20 mouse cellular contexts compared by ENCODE assay signal in the genomic region with DNA sequence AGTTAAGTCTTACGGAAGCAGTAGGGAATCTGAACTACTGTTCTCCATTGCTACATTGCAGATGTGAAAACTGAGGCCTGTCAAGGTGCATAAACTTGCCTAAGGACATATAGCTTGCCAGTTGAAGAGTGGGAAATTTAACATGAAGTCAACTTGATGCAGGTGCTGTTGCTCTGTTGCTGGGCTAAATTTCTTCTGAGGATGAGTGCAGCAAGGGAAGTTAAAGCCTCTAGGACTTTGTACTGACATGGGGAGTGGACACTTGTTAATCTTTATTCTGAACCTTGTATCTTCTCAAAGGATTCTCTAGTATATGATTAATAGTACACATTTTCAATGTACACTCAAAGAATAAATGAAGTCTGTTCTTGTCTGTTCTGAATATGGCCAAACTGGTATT. TPM values are rescaled to one million over a fixed set of nuclear protein-coding genes. Genes with fewer than 3 reads are reported as not detected.
A peak's percentile ranks its signal among the peaks of the same experiment; 100 is the strongest.
DNase-seq lines count a peak whose midpoint lies in the region; ATAC-seq and TF ChIP-seq lines count a peak whose summit lies in the region.
"Had no signal": no experiment of that assay in that cellular context is flagged by ENCODE, and none has a peak within 500 bp of the region (broad histone marks: within the 10 kb centered on the region; RNA-seq: fewer than 3 reads in every experiment).

No protein-coding gene starts in this region.

- no peaks in the 10 kb centered on the region for H3K36me3 ChIP-seq in kidney, postnatal 0 days (ENCODE audit: insufficient read depth, low read length)
- H3K36me3 ChIP-seq: embryonic facial prominence, embryonic 13.5 days; heart, embryonic 12.5 days; hindbrain, embryonic 10.5 days had no signal

- peak; percentile 80 for ATAC-seq in kidney, postnatal 0 days (replicated peaks; ENCODE audit: low FRiP score, low read depth)
- ATAC-seq: forebrain, embryonic 13.5 days; forebrain, postnatal 0 days had no signal

- H3K9me3 ChIP-seq in kidney, postnatal 0 days (replicated peaks; ENCODE audit: low read length): no peaks in the 10 kb centered on the region
- H3K9me3 ChIP-seq: embryonic facial prominence, embryonic 13.5 days; forebrain, embryonic 13.5 days; heart, embryonic 12.5 days; hindbrain, embryonic 10.5 days had no signal

- no peak overlapping the region for H3K4me3 ChIP-seq in kidney, postnatal 0 days (replicated peaks; ENCODE audit: low read depth, low read length)
- H3K4me3 ChIP-seq: embryonic facial prominence, embryonic 13.5 days; forebrain, embryonic 13.5 days; heart, adult 2 months; heart, embryonic 12.5 days; hindbrain, embryonic 10.5 days had no signal

- no peak overlapping the region for H3K9ac ChIP-seq in kidney, postnatal 0 days (ENCODE audit: low read depth, low read length)
- H3K9ac ChIP-seq: embryonic facial prominence, embryonic 13.5 days; forebrain, embryonic 13.5 days; forebrain, postnatal 0 days; heart, embryonic 12.5 days had no signal

- H3K4me1 ChIP-seq in kidney, postnatal 0 days (replicated peaks; ENCODE audit: insufficient read depth, low read length): no peaks in the 10 kb centered on the region
- H3K4me1 ChIP-seq: heart, embryonic 12.5 days; hindbrain, embryonic 10.5 days had no signal

- TF ChIP-seq CTCF in kidney, postnatal 0 days (IDR thresholded peaks at IDR 0.05; ENCODE audit: low read depth): no peak

- 84% methylated on average over 1 of the region's 1 CpGs for WGBS in kidney, postnatal 0 days

- 0 out of 2 replicates have a peak overlapping the region, but pooled peaks have one; percentile 20 for H3K27ac ChIP-seq in kidney, postnatal 0 days
- H3K27ac ChIP-seq: embryonic facial prominence, embryonic 13.5 days; forebrain, embryonic 13.5 days; heart, adult 2 months; hindbrain, embryonic 10.5 days had no signal

- DNase-seq in kidney, adult 11 months: peak; percentile 23
- DNase-seq in kidney, postnatal 4 days: no peak
- peak; percentile 39 to 41 for DNase-seq in kidney, adult 8-10 months
- DNase-seq in kidney, postnatal 0 days (ENCODE audit: low spot score): no peak
- DNase-seq in kidney, postnatal 36 days: peak; percentile 41 to 44
- no peak for DNase-seq in adrenal gland, adult (ENCODE audit: inconsistent age in 2 of 2, low spot score in 1 of 2)
- DNase-seq in ovary, adult 18-20 months (ENCODE audit: low spot score): no peak
- no peak for DNase-seq in spleen, postnatal 4 days (ENCODE audit: low spot score in 2 of 2)
- DNase-seq: adrenal gland, adult 2 months; adrenal gland, postnatal 25 days; cerebellum, adult 18-20 months; cerebellum, adult 9-11 months; cerebellum, postnatal 36 days; forebrain, postnatal 0 days; gastrocnemius, postnatal 14 days; heart, adult 2 months had no signal

- no peak overlapping the region for H3K4me2 ChIP-seq in kidney, postnatal 0 days (ENCODE audit: low read length)
- H3K4me2 ChIP-seq: embryonic facial prominence, embryonic 13.5 days; forebrain, embryonic 13.5 days; heart, embryonic 12.5 days had no signal

- no peaks in the 10 kb centered on the region for H3K27me3 ChIP-seq in kidney, postnatal 0 days (ENCODE audit: insufficient read depth, low read length)
- H3K27me3 ChIP-seq: embryonic facial prominence, embryonic 13.5 days; forebrain, embryonic 13.5 days; heart, embryonic 12.5 days had no signal

RNA-seq across cellular contexts. Expression of gene Fibin, which starts 13.7 kb away (rescaled TPM):
- 33.7 and 37.0 TPM in 2 replicates for polyA plus RNA-seq in kidney, postnatal 0 days (2015; fragmentation: Nextera tagmentation; extraction: Ambion mirVana)

Comparison
In these comparisons a context has a peak if more than half of its experiments do, and no peak if none do; other contexts are left out.
1. DNase-seq: peak in kidney, adult 11 months (single experiment), kidney, adult 8-10 months (2 of 2) and kidney, postnatal 36 days (2 of 2); none in kidney, postnatal 4 days (0 of 2), kidney, postnatal 0 days (single experiment), adrenal gland, adult (0 of 2), ovary, adult 18-20 months (single experiment) and spleen, postnatal 4 days (0 of 2).